Mouse (Mus musculus): ENCODE results near the gene Ak9. TPM values are rescaled to one million over a fixed set of nuclear protein-coding genes. Genes with fewer than 3 reads are reported as not detected.

Ak9 gene
- polyA plus RNA-seq (2017; shearing (Covaris generic)): under 1 TPM; 0.11 to 0.12 TPM

DNA sequence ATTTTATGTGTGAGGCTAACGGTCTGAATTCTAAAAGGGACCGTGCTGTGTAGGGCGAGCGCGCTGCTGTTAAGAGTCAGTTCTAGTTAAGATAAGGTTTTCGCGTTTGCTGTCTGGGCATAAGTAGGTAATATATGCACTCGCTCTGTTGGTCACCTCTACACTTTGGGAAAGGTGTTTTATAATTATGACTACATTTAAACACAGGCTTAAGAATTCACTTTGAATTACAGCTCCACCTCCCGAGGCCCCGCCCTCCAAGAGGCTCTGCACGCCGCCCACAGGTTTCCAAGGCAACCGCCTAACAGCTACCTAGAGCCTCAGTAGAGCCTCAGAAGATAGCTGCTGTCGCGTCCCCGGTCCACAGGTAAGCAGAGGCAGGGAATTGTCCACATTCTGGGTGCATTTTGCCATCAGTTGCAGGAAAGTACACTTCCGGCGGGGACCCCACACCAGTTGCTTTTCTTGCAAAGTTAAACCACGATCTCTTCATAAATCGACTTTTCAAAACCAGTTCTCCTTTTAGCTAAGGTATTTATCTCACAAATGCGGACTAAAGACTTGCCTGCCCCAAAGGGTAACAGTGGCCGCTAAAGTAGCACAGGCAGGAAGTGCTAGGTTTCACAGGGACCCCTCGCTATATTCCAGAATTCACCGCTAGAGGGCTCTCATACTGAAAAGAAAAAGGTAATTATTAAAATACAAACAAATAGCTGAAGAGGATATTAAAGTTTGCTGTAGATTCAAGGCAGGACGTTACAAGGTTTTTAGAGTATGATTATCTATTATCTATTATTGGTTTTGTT is at the start of gene Ak9:
TSS of gene Ak9 (plus strand) at position 342 of the 806 bp plus-strand sequence.

DNA sequence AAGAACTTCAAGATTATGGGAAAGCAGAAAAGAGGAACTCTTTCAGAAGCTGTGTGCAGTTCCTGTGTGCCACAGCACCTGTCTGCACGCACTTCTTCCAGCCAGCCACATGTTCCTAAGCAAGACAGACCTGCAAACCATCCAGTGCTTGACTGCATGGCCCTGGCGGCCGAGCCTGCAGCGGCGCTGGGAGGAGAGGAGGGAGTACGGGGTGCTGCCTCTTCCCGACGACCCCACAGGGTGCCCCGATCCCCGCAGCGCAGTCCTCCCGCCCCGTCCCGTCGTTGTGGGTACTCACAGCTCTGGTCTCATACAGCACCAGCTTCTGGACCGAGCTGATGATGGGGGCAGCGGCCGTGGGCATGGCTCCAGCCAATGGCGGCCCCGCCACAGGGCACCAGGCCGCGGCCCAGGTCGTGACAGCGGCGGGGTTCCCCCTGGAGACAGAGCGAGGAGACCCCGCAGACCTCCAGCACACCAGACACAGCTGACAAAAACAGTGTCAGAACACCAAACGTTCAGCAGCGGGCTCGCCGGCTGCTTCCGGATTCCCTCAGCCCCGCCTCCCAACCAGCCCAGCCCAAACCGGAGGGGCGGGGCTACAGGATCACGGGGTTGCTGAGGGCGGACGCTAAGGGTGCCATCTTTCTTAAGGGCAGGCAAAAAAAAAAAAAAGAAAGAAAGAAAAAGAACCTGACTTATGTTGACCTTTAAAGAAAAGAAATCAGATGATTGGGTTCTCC is 920 bp upstream of the Ak9 start, which contains the start of gene Fig4:
TSS of gene Fig4 (minus strand) at position 572 of the 743 bp plus-strand sequence.

DNA sequence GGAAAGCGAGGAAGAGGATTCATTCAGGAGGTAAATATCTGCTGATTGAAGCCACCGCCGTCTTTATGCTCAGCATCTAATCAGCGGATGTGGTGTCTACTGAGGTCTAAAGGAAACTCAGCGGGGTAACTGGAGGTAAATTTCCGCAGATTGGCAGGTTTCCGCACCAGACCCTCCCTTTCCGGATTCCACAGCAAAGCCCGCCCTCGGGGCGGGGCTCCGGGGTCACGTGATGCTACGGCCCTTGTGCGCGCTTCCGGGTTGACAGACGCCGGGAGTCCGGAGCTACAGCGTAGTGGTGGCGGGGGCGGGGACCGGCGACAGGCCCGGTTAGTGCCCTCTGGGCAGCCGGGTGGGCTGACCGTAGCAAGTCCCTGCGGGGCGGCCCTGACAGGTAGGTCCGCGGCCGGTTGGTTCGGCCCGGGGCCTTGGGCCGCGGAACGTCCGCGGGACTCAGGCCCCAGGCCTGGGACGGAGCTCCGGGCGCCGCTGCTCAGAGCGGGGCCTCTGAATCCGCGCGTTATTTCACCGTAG is 146.4 kb downstream of the Ak9 start, which contains the start of gene Zbtb24:
TSS of gene Zbtb24 (plus strand) at position 247 of the 534 bp plus-strand sequence.

DNA sequence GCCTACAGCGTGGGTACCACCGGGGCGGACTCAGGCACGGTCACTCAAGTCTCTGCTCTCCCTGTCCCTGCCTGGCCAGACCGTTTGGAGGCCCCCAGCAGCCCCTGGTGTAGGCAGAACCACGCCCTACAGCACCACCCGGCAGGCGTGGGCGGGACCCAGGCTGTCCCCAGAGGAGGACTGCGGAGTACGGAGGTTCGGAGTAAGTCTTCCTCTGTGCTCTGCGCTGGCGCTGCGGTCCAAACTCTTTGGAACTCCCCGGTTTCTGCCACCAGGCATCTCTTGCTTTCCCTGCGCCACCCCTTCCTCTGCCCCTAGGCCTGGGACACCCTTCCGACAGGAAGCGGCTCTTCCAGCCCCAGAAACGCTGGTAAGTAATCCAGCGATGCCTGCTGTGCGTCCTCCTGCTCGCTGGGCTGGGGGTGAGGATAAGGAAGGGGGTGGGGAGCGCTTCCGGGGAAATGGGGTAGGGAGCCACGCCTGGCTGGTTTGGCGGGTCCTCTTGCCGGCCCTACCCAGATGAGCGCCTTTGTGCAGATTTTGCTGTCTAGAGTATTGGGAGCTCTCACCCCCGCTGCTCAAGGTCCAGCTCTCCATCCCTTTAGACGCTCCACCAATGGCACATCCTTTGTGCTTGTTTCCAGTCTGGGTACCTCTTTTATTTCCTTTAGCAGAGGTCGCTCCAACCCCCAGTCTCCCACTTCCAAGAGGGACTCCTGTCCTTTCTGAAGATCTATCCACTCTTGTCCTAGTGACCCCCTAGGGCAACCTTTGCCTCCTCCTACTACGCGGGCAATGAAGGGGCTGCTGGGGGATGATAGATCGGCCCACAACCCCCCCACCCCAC is 172.6 kb downstream of the Ak9 start, which contains the start of gene Mical1:
TSS of gene Mical1 (plus strand) at position 144 of the 847 bp plus-strand sequence.

Other genes starting within 250 kb of the Ak9 start
- not detected for gene Gpr6, start 231.7 kb upstream of the Ak9 start, polyA plus RNA-seq (2017; shearing (Covaris generic))
- gene Fig4, start 720 bp upstream of the Ak9 start, polyA plus RNA-seq (2017; shearing (Covaris generic)): 10 to 100 TPM; 28.8 to 31.2 TPM
- gene Zbtb24, start 146.4 kb downstream of the Ak9 start, polyA plus RNA-seq (2017; shearing (Covaris generic)): 10 to 100 TPM; 41.0 to 46.1 TPM
- 100 to 1,000 TPM in 1 of 2 experiments, 10 to 100 TPM in 1; 96.8 to 130 TPM for gene Mical1, start 172.3 kb downstream of the Ak9 start, polyA plus RNA-seq (2017; shearing (Covaris generic))
- 10 to 100 TPM; 36.3 to 62.8 TPM for gene Smpd2, start 186.4 kb downstream of the Ak9 start, polyA plus RNA-seq (2017; shearing (Covaris generic))
- under 1 TPM; 0.64 to 0.76 TPM for gene Ppil6, start 186.5 kb downstream of the Ak9 start, polyA plus RNA-seq (2017; shearing (Covaris generic))
- gene Cd164, start 215.4 kb downstream of the Ak9 start, polyA plus RNA-seq (2017; shearing (Covaris generic)): 100 to 1,000 TPM; 180 to 237 TPM

Measured in inflammation-experienced regulatory T-cells (primary cell).